Mouse (Mus musculus): ENCODE results near the gene Ubl5.
"Not testable (repeated sequence)": the region's sequence is repeated elsewhere in the genome, so short reads cannot be mapped to it uniquely, and the experiment has no call there.

Gene Ubl5

GRCm38 (mm10) chr9:20657546-20657945, 14.9 kb downstream of the Ubl5 start:
- no peak for DNase-seq (ENCODE audit: low read depth)

GRCm38 (mm10) chr9:20662325-20662724, 19.6 kb downstream of the Ubl5 start:
- no peak for DNase-seq (ENCODE audit: low read depth)

GRCm38 (mm10) chr9:20662874-20663273, 20.2 kb downstream of the Ubl5 start:
- no peak for DNase-seq (ENCODE audit: low read depth)

GRCm38 (mm10) chr9:20663956-20664355, 21.3 kb downstream of the Ubl5 start:
- no peak for DNase-seq (ENCODE audit: low read depth)

GRCm38 (mm10) chr9:20664366-20664765, 21.7 kb downstream of the Ubl5 start:
- no peak for DNase-seq (ENCODE audit: low read depth)

GRCm38 (mm10) chr9:20664982-20665637, 22.4 kb downstream of the Ubl5 start:
- DNase-seq (ENCODE audit: low read depth) = no peak

GRCm38 (mm10) chr9:20665925-20666324, 23.2 kb downstream of the Ubl5 start:
- DNase-seq (ENCODE audit: low read depth) = no peak

GRCm38 (mm10) chr9:20666510-20667034, 23.9 kb downstream of the Ubl5 start:
- DNase-seq (ENCODE audit: low read depth) = no peak

- no peak for DNase-seq (ENCODE audit: low read depth)
Observed at GRCm38 (mm10) chr9:20668065-20668464, 25.4 kb downstream of the Ubl5 start.

- DNase-seq (ENCODE audit: low read depth) = no peak
Observed at GRCm38 (mm10) chr9:20672047-20672446, 29.4 kb downstream of the Ubl5 start.

GRCm38 (mm10) chr9:20677892-20678291, 35.2 kb downstream of the Ubl5 start:
- DNase-seq (ENCODE audit: low read depth) = no peak

- no peak for DNase-seq (ENCODE audit: low read depth)
Observed at GRCm38 (mm10) chr9:20680378-20680958, 37.8 kb downstream of the Ubl5 start.

- no peak for DNase-seq (ENCODE audit: low read depth)
Observed at GRCm38 (mm10) chr9:20681546-20682388, 39.1 kb downstream of the Ubl5 start.

GRCm38 (mm10) chr9:20682389-20682722, 39.7 kb downstream of the Ubl5 start:
- DNase-seq (ENCODE audit: low read depth) = no peak

- DNase-seq (ENCODE audit: low read depth) = no peak
Observed at GRCm38 (mm10) chr9:20685081-20685861, 42.6 kb downstream of the Ubl5 start.

- DNase-seq (ENCODE audit: low read depth) = no peak
Observed at GRCm38 (mm10) chr9:20689403-20689802, 46.7 kb downstream of the Ubl5 start.

- DNase-seq (ENCODE audit: low read depth) = no peak
Observed at GRCm38 (mm10) chr9:20689913-20690312, 47.2 kb downstream of the Ubl5 start.

GRCm38 (mm10) chr9:20690449-20690848, 47.8 kb downstream of the Ubl5 start:
- DNase-seq (ENCODE audit: low read depth) = not testable (repeated sequence)

GRCm38 (mm10) chr9:20692863-20693262, 50.2 kb downstream of the Ubl5 start:
- no peak for DNase-seq (ENCODE audit: low read depth)

GRCm38 (mm10) chr9:20694721-20695235, 52.1 kb downstream of the Ubl5 start:
- DNase-seq (ENCODE audit: low read depth) = no peak

GRCm38 (mm10) chr9:20696107-20696712, 53.5 kb downstream of the Ubl5 start:
- DNase-seq (ENCODE audit: low read depth) = no peak

All from c-Kit-positive CD71-positive TER-119-negative erythroid progenitor cells, embryonic 14.5 days (primary cell).